Mouse (Mus musculus) layer of hippocampus, adult 9-10 months (tissue): ENCODE results near the gene Eno3.
A peak's percentile ranks its signal among the peaks of the same experiment; 100 is the strongest.

ENCODE experiments used
- DNase-seq: peaks from one replicate; pipeline ENCODE4 v3.0.0; 2022; ENCODE audit warnings: low spot score

Gene Eno3

DNA sequence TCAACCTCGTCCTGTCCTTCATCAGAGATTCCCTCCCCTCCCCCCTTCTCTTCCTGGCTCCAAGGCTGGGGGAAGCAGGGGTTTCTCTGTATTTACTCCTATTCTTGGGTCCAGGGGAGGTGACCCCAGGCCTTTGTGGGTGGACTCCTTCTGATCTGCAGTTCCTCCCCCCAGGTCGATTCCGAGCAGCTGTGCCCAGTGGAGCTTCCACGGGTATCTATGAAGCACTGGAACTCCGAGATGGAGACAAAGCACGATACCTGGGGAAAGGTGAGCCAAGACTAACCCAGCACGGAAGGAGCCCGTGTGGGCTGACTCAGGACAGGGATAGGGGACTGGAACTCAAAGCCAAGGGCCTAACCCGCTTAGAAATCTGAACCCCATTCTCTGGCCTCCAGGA, 989 bp downstream of the Eno3 start:
- DNase-seq = no peak

GRCm38 (mm10) chr11:70658521-70658920, 1.5 kb downstream of the Eno3 start:
- no peak for DNase-seq

- no peak for DNase-seq
These were observed 1.9 kb downstream of the Eno3 start for GRCm38 (mm10) chr11:70658942-70659341.

DNA sequence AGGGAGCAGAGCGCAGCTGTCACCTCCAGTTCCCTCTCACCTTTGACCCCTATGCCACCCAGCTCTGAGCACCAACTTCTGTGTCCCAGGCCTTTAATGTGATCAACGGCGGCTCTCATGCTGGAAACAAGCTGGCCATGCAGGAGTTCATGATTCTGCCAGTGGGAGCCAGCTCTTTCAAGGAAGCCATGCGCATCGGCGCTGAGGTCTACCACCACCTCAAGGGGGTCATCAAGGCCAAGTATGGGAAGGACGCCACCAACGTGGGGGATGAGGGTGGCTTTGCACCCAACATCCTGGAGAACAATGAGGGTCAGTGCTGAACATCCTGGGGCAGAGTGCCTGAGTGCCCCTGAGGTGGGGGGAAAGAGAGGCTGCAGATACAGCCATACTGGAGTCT, 3.6 kb downstream of the Eno3 start:
- DNase-seq = no peak

DNA sequence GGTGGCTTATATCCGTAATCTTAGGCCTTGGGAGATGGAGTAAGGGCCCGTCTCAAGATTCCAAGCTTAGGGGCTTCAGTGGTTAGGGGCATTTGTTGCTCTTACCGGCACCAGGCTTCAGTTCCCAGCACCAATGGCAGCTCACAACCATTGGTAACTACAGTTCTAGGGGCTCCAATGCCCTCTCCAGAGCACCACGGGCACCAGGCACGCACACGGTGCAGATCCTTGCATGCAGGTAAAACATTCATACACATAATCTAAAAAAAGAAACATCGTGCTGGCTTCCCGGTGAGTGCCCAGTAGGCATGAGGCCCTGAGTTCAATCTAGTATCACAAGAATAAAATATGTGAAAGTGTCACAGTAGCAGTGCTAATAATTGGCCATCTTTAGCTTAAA, 6.1 kb downstream of the Eno3 start:
- DNase-seq = no peak

GRCm38 (mm10) chr11:70663957-70664356, 7.0 kb downstream of the Eno3 start:
- no peak for DNase-seq

GRCm38 (mm10) chr11:70664741-70665140, 7.7 kb downstream of the Eno3 start:
- DNase-seq = no peak

DNA sequence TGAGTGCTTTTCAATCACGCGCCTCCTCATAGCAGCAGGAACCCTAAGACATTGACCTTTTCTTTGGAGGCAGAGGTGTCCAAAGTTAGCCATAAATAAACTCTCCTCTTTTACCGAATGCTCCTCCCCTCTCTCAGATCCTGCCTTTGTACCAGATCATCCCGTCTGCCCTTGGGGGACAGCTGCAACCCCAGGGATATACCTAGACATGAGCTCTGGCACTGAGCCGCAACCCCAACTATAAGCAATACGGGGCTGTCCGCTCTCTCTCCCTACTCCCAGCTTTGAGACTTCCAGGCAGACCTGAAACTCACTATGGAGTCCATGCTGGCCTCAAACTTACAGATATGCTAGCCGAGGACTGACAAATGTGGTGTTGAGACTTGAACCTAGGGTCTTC, 9.7 kb downstream of the Eno3 start:
- DNase-seq = no peak

- DNase-seq = no peak
These were observed 10.5 kb downstream of the Eno3 start for GRCm38 (mm10) chr11:70667271-70668150.

GRCm38 (mm10) chr11:70668335-70668770, 11.4 kb downstream of the Eno3 start:
- no peak for DNase-seq

- peak; percentile 99 for DNase-seq
These were observed 11.9 kb downstream of the Eno3 start, which contains the start of gene Spag7 for GRCm38 (mm10) chr11:70668771-70669505. TSS of gene Spag7 (minus strand) at chr11:70669416.

DNA sequence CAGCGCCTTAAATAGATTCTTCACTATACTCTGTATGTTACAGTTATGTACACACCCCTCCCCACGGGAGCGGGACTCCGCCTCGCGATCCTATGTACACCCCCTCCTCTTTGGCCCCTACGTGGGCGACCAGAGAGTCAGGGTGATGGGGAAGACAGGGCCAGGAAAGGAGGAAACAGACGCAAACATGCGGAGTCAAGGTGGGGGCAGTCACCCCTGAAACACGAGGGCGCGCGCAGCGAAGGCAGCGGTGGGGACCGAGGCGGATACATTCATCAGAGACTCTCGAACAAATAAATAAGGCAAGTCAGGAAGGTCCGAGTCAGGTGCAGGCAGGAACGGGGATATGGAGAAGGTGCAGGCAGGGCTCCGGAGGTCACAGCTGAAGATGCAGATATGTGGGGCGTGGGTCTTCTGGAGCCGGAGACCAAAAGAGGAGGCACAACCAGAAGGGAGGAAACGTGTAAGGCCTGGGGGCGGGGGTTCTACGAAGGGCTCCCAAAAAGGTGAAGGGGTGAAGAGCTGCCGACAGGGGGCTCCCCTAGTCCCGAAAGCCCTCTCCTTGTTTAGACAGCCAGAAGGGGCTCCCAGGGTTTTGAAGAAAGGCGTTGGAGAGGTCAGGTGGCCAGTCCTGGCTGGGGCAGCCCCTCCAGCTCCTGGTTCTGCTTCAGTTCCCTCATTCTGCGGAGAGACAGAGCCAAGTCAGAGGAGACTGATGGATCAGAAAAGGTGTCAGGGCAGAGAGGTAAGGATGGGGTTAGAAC, 12.8 kb downstream of the Eno3 start:
- no peak for DNase-seq

GRCm38 (mm10) chr11:70670483-70670882, 13.5 kb downstream of the Eno3 start:
- no peak for DNase-seq

DNA sequence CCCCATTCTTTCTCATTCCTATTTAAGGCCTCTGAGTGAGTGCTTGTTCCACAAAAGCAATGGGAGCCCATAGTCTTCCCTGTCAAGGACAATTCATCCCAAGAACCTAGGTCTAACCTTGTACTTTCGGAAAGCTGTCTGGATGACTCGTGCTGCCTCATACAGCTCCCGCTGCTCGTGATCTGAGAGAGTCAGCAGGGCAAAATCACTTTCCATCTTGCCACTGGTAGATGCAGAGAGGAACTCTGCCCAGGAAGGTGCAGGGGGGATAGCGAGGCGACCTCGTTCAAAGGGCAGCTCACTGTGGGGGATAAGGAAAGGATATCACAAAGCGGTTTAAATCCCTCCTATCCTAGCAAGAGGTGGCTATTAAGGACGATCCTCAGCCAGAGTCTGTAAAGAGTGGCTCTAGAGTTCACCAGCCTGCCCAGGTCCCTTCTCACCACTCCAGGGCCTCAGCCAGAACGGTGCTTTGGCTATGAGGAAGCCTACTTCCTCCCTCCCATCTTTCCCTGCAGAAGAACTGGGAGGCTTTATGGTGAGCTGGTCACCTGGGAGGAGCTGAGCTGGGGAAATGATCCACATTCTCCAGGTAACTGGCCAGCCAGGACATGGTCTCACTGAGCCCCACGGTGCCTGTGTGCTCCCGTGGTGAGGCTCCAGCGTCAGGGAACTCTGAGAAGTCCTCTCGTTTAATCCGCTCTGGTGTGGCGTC, 14.5 kb downstream of the Eno3 start:
- no peak for DNase-seq

GRCm38 (mm10) chr11:70674014-70674413, 17.0 kb downstream of the Eno3 start:
- no peak for DNase-seq

GRCm38 (mm10) chr11:70674501-70674900, 17.5 kb downstream of the Eno3 start:
- no peak for DNase-seq

DNA sequence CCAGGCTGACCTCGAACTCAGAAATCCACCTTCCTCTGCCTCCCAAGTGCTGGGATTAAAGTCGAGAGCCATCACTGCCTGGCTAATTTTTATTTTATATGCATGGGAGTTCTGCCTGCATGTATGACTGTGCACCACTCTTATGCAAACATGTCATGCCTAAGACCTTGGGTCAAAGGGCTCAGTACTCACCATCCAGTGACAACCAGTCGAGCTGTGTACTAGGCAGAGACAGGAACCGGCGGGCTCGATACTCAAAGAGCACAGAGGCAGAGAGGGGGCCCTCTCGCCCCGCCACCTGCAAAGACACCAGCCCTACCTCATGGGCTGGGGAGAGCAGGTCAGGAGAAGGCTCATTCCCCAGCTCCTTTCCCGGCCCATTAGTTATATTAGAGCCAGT, 21.1 kb downstream of the Eno3 start:
- DNase-seq = no peak

DNA sequence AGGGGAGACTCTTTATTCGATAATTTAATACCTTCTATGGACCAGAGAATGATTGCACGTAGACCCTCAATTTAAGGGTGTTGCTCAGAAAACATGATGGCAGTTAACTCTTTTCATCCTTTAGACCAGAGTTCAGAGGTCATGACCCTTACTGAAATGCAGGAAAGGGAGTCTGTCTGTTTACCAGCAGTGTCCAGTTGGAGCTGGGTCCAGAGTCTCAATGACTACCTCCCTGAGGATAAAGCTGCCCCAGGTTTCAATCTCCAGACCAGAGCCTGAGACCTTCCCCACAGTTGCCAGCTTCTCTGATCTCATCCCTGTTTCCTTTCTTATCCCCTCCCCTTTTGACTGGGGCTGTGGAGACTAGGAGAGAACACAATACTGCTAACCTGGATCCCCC, 21.6 kb downstream of the Eno3 start:
- no peak for DNase-seq

GRCm38 (mm10) chr11:70679361-70679760, 22.4 kb downstream of the Eno3 start:
- DNase-seq = no peak

DNA sequence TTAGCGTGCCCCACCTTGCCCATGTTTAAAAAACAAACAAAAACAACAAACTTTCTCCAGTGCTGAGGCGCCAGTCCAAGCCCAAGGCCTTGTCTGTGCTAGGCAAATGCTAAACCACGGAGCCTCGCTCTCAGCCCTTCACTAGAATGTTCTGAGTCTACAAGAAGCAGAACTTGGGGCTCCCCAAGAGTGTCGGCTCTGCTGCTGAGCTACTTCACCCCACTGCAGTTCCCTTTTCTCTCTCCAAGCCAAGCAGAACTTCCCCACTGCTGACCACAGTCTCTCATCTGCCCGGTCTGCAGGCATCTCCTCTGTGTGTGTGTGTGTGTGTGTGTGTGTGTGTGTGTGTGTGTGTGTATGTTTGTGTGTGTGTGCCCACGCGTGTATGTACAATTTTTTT, 22.9 kb downstream of the Eno3 start:
- DNase-seq = no peak

GRCm38 (mm10) chr11:70681170-70681569, 24.2 kb downstream of the Eno3 start:
- no peak for DNase-seq
